Mouse (Mus musculus) left cerebral cortex, adult 18-20 months (tissue): ENCODE measurements at regions not wholly inside any gene's neighbourhood (a gene's known extent, or its start where the extent isn't known, plus 50 kb on each side); places are given as distances from the start of the nearest gene placed in this dataset.
"Not testable (repeated sequence)": the region's sequence is repeated elsewhere in the genome, so short reads cannot be mapped to it uniquely, and the experiment has no call there.

Source experiments
- DNase-seq, 2 experiments: peaks; one replicate each; pipeline ENCODE4 v3.0.0; 2021 to 2022; ENCODE audit warnings: low spot score in 2 of 2, mixed read lengths in 1 of 2
- microRNA-seq, 2 experiments: library from miRNA; unstranded; fragments of <30 nt; microRNA quantifications; one replicate each; pipeline ENCODE4 v1.2.0; 2021

GRCm38 (mm10) chr3:6118721-6119120 lies 368.1 kb downstream of the Gm8797 start:
- no peak for DNase-seq

DNA sequence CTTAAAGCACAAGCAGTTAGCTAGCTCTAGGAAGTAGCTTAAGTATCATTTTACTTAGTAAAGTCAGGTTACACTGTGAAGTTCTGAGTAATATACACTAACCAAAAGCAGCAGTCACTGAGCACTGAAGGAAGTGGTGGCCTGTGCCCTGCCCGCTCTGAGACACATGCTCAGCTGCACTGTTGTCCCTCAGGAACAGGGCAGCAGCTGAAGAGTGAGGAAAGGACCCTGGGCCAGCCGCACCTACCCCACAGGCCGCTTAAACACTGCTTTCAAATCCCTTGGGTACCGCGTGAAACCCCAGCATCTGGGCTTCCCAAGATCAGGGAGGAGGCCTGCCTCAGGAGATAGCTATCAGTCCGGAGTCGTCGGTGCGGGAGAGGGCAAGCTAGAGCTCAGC lies 385.1 kb downstream of the Gm8797 start:
- not testable (repeated sequence) for DNase-seq

DNA sequence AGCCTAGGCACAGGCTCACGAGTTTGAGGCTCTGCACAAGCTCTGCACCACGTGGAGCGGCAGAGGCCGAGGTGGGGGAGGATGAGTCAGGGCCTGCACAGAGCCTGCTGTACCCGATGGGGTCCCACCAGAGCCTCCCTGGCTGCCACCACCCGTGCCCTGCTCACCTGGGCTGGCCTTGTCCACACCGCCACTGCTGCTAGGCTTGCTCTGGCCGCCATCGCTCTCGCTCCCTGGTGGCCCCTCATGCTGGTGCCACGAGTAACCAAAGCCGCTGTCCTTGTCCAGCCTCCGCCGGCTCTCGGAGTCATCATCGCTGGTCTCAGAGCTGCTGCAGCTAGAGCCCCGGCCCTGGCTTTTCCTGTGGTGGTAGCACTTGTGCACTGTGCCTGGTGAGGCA lies 386.8 kb downstream of the Gm8797 start:
- no peak for DNase-seq

- no peak for DNase-seq
Measured at GRCm38 (mm10) chr3:6173775-6174174, 423.2 kb downstream of the Gm8797 start.

GRCm38 (mm10) chr3:6182533-6182932 lies 431.9 kb downstream of the Gm8797 start:
- no peak for DNase-seq

- DNase-seq = no peak
Measured at GRCm38 (mm10) chr3:6183400-6183799, 432.8 kb downstream of the Gm8797 start.

- DNase-seq = no peak
Measured at GRCm38 (mm10) chr3:6204656-6205055, 415.6 kb downstream of the 1700008P02Rik start.

DNA sequence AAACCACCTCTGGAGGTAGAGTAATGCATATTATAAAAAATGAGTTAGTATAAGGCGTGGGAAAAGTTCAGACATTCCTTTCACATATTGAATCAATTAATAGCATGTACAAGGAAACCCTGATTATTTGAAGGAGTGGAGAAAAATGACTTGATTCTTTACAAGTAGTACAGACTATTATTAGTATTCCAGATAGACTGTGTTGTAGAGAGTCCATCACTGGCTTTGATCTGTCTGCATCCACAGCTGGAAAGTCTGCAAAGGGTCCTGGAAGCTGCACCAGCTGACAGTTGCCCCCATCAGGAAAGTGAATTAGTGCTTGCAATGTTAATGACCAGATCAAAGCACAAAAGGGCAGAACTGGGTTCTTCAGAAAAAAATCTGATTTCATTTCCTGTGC lies 391.6 kb downstream of the 1700008P02Rik start:
- DNase-seq = no peak

Small RNA genes in the stretch of these regions (microRNA-seq; reads per million reads assigned to microRNA genes)
- gene Gm25144 (0 reads per million in 2 experiments), gene Gm25352 (0 reads per million in 2 experiments)
